Mouse (Mus musculus): Measurements from ENCODE around the gene Jarid2.

GRCm38 (mm10) chr13:44772816-44773215 is 43.5 kb downstream of the Jarid2 start:
- no peak for TF ChIP-seq HCFC1 (IDR thresholded peaks at IDR 0.05; ENCODE audit: borderline replicate concordance, insufficient read depth, low read length)
- TF ChIP-seq ZNF384 (IDR thresholded peaks at IDR 0.05; ENCODE audit: low read depth, low read length) = no peak
- TF ChIP-seq MAFK (IDR thresholded peaks at IDR 0.05; ENCODE audit: insufficient read depth, low read depth, low read length) = no peak

All from ES-E14 (cell line).